Mouse (Mus musculus) forebrain, embryonic 14.5 days (tissue): Measurements from ENCODE around the gene Rassf3. TPM values are rescaled to one million over a fixed set of nuclear protein-coding genes. Genes with fewer than 3 reads are reported as not detected.

Experiments
- ATAC-seq: fragments of 200-750 bp; cut with Nextera tagmentation; 2 replicates; pipeline ENCODE4 v1.8.0; 2017; ENCODE audit warnings: mild to moderate bottlenecking, moderate library complexity
- DNase-seq: peaks from one replicate; pipeline ENCODE4 v3.0.0-alpha.2; 2015; ENCODE audit warnings: low spot score
- H3K27ac ChIP-seq: fragments of 300-500 bp; sonication (generic); 2 replicates; pipeline ENCODE4 v1.5.1; 2014; ENCODE audit warnings: low read depth, mild to moderate bottlenecking, control low read depth, low read length, moderate library complexity
- H3K27me3 ChIP-seq: fragments of 300-500 bp; sonication (generic); replicated peaks from 2 replicates; pipeline ENCODE4 v1.6.1; 2014; ENCODE audit warnings: low read length, control low read depth, mixed read lengths; ENCODE audit not compliant: control insufficient read depth, insufficient read depth
- H3K36me3 ChIP-seq: fragments of 300-500 bp; sonication (generic); 2 replicates; pipeline ENCODE4 v1.6.1; 2014; ENCODE audit warnings: low read length, control low read depth; ENCODE audit not compliant: control insufficient read depth, insufficient read depth
- H3K4me1 ChIP-seq: fragments of 300-500 bp; sonication (generic); 2 replicates; pipeline ENCODE4 v1.6.1; 2014; ENCODE audit warnings: antibody characterized with exemption, low read length, control low read depth; ENCODE audit not compliant: control insufficient read depth, insufficient read depth
- H3K4me2 ChIP-seq: fragments of 300-500 bp; sonication (generic); 2 replicates; pipeline ENCODE4 v1.6.1; 2014; ENCODE audit warnings: mild to moderate bottlenecking, control low read depth, low read length
- H3K4me3 ChIP-seq: fragments of 300-500 bp; sonication (generic); 2 replicates; pipeline ENCODE4 v1.5.1; 2014; ENCODE audit warnings: low read depth, low read length, control low read depth
- H3K9ac ChIP-seq: fragments of 300-500 bp; sonication (generic); 2 replicates; pipeline ENCODE4 v1.6.1; 2014; ENCODE audit warnings: mild to moderate bottlenecking, low read length, control low read depth, moderate library complexity
- H3K9me3 ChIP-seq: fragments of 300-500 bp; sonication (generic); replicated peaks from 2 replicates; pipeline ENCODE4 v1.6.1; 2016; ENCODE audit warnings: low read length, control low read depth, mixed read lengths; ENCODE audit not compliant: control insufficient read depth
- WGBS: fragments of 180-500 bp; shearing (Covaris S2); extraction: QIAGEN DNeasy Blood & Tissue Kit; methylation state at CpG from one replicate; pipeline ENCODE4 v1.1.7; 2014; 5-methylcytosine and 5-hydroxymethylcytosine counted together
- polyA plus RNA-seq: library from polyadenylated mRNA; unstranded; fragments of >200 nt; fragmentation: Nextera tagmentation; extraction: Ambion mirVana; gene quantifications from 2 replicates; pipeline ENCODE4 v1.2.1, GENCODE M21; 2014

Gene Rassf3
- polyA plus RNA-seq, 1 experiment from 2014 or later, result 4.4 TPM

GRCm38 (mm10) chr10:121444198-121444597, 31.9 kb downstream of the Rassf3 start:
- 92% methylated on average over 7 of the region's 7 CpGs for WGBS
- H3K4me3 ChIP-seq, result no peak overlapping the region

GRCm38 (mm10) chr10:121443791-121444190, 32.4 kb downstream of the Rassf3 start:
- Histone ChIP-seq H3K36me3 (no peaks in the 10 kb centered on the region), H3K27ac (no peak overlapping the region), H3K27me3 (no peaks in the 10 kb centered on the region), H3K4me2 (no peak overlapping the region), H3K4me3 (no peak overlapping the region), H3K4me1 (no peaks in the 10 kb centered on the region), H3K9me3 (no peaks in the 10 kb centered on the region), H3K9ac (no peak overlapping the region)
- ATAC-seq, result no peak
- WGBS, result 91% methylated on average over 9 of the region's 9 CpGs
- no peak for DNase-seq

More at GRCm38 (mm10) chr10:121444198-121444597, 31.9 kb downstream of the Rassf3 start:
- Histone ChIP-seq H3K4me2 (no peak overlapping the region), H3K9ac (no peak overlapping the region), H3K4me1 (no peaks in the 10 kb centered on the region), H3K36me3 (no peaks in the 10 kb centered on the region), H3K9me3 (no peaks in the 10 kb centered on the region), H3K27ac (no peak overlapping the region), H3K27me3 (no peaks in the 10 kb centered on the region)
- no peak for ATAC-seq
- no peak for DNase-seq

- Histone ChIP-seq H3K9ac (no peak overlapping the region), H3K4me2 (no peak overlapping the region), H3K27ac (no peak overlapping the region), H3K27me3 (no peaks in the 10 kb centered on the region), H3K4me3 (no peak overlapping the region), H3K9me3 (no peaks in the 10 kb centered on the region), H3K4me1 (no peaks in the 10 kb centered on the region), H3K36me3 (no peaks in the 10 kb centered on the region)
- ATAC-seq (no peak), DNase-seq (no peak)
- WGBS, result 91% methylated on average over 12 of the region's 12 CpGs
Observed at GRCm38 (mm10) chr10:121439310-121439731, 36.8 kb downstream of the Rassf3 start.

- 71% methylated on average over 4 of the region's 8 CpGs for WGBS
- H3K27ac ChIP-seq, result no peak overlapping the region
- no peaks in the 10 kb centered on the region for H3K9me3 ChIP-seq
- no peaks in the 10 kb centered on the region for H3K4me1 ChIP-seq
- no peak for DNase-seq
- no peaks in the 10 kb centered on the region for H3K27me3 ChIP-seq
- H3K36me3 ChIP-seq, result no peaks in the 10 kb centered on the region
- no peak for ATAC-seq
- no peak overlapping the region for H3K9ac ChIP-seq
- no peak overlapping the region for H3K4me3 ChIP-seq
- no peak overlapping the region for H3K4me2 ChIP-seq
Observed at GRCm38 (mm10) chr10:121438109-121438508, 38.0 kb downstream of the Rassf3 start.

- H3K9me3 ChIP-seq, result no peaks in the 10 kb centered on the region
- H3K4me2 ChIP-seq, result no peak overlapping the region
- no peak for DNase-seq
- no peak overlapping the region for H3K9ac ChIP-seq
- H3K4me3 ChIP-seq, result no peak overlapping the region
- WGBS, result 77% methylated on average over 4 of the region's 4 CpGs
- no peak overlapping the region for H3K27ac ChIP-seq
- no peaks in the 10 kb centered on the region for H3K27me3 ChIP-seq
- no peaks in the 10 kb centered on the region for H3K36me3 ChIP-seq
- no peak for ATAC-seq
- no peaks in the 10 kb centered on the region for H3K4me1 ChIP-seq
Observed at GRCm38 (mm10) chr10:121436693-121437092, 39.5 kb downstream of the Rassf3 start.

- Histone ChIP-seq H3K4me2 (no peak overlapping the region), H3K27ac (no peak overlapping the region), H3K4me1 (no peaks in the 10 kb centered on the region), H3K4me3 (no peak overlapping the region), H3K27me3 (no peaks in the 10 kb centered on the region), H3K36me3 (no peaks in the 10 kb centered on the region), H3K9ac (no peak overlapping the region), H3K9me3 (no peaks in the 10 kb centered on the region)
- no peak for ATAC-seq
- DNase-seq, result no peak
- WGBS, result 81% methylated on average over 8 of the region's 8 CpGs
Observed at GRCm38 (mm10) chr10:121436258-121436645, 39.9 kb downstream of the Rassf3 start.

GRCm38 (mm10) chr10:121435546-121436257, 40.4 kb downstream of the Rassf3 start:
- ATAC-seq (no peak), DNase-seq (no peak)
- Histone ChIP-seq H3K4me3 (no peak overlapping the region), H3K4me2 (no peak overlapping the region), H3K9me3 (no peaks in the 10 kb centered on the region), H3K27me3 (no peaks in the 10 kb centered on the region), H3K9ac (no peak overlapping the region), H3K36me3 (no peaks in the 10 kb centered on the region), H3K27ac (no peak overlapping the region), H3K4me1 (no peaks in the 10 kb centered on the region)
- WGBS, result 86% methylated on average over 28 of the region's 28 CpGs

- Histone ChIP-seq H3K4me1 (peaks cover 8% of the 10 kb centered on the region; the same call in 1 of the 2 replicates), H3K4me2 (no peak overlapping the region), H3K36me3 (no peaks in the 10 kb centered on the region), H3K4me3 (no peak overlapping the region), H3K9me3 (no peaks in the 10 kb centered on the region), H3K27me3 (no peaks in the 10 kb centered on the region), H3K9ac (no peak overlapping the region), H3K27ac (no peak overlapping the region)
- 81% methylated on average over 15 of the region's 15 CpGs for WGBS
- DNase-seq (no peak), ATAC-seq (no peak)
Observed at GRCm38 (mm10) chr10:121434441-121435103, 41.6 kb downstream of the Rassf3 start.

GRCm38 (mm10) chr10:121432635-121433280, 43.4 kb downstream of the Rassf3 start:
- ATAC-seq, result no peak
- no peak overlapping the region for H3K4me2 ChIP-seq
- 18% methylated on average over 16 of the region's 16 CpGs for WGBS
- no peak overlapping the region for H3K9ac ChIP-seq
- H3K9me3 ChIP-seq, result no peaks in the 10 kb centered on the region
- no peak overlapping the region for H3K27ac ChIP-seq
- H3K27me3 ChIP-seq, result no peaks in the 10 kb centered on the region
- no peaks in the 10 kb centered on the region for H3K36me3 ChIP-seq
- H3K4me1 ChIP-seq, result peaks cover 9% of the 10 kb centered on the region; the same call in 1 of the 2 replicates
- DNase-seq, result peak; percentile 43
- no peak overlapping the region for H3K4me3 ChIP-seq
